24 mouse cellular contexts compared by ENCODE assay signal in the genomic region with DNA sequence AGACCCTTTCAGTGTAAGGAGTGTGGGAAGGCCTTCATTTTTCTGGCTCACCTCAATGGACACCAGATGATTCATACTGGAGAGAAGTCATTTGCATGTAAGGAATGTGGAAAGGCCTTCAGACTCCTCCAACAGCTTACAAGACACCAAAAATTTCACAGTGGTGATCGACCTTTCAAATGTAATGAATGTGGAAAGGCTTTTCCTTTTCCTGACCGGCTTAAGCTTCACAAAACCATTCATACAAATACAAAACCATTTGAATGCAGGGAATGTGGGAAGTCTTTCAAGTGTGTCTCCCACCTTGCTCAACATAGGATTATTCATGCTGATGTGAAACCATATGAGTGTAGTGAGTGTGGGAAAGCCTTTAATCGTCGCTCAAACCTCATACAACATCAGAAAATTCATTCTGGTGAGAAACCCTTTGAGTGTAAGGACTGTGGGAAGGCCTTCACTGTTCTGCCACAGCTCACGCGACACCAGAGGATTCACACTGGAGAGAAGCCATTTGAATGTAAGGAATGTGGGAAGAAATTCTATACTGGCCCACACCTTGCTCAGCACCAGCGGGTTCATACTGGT.
"Had no signal": no experiment of that assay in that cellular context is flagged by ENCODE, and none has a peak within 500 bp of the region (broad histone marks: within the 10 kb centered on the region; RNA-seq: fewer than 3 reads in every experiment).

No protein-coding gene starts in this region.

- H3K4me1 ChIP-seq: heart, embryonic 10.5 days; heart, embryonic 12.5 days; hindbrain, embryonic 12.5 days; intestine, embryonic 15.5 days; limb, embryonic 10.5 days; limb, embryonic 12.5 days; liver, embryonic 13.5 days; liver, embryonic 15.5 days had no signal

- H3K27ac ChIP-seq: heart, embryonic 10.5 days; hindbrain, embryonic 12.5 days; hindbrain, embryonic 14.5 days; intestine, embryonic 15.5 days; layer of hippocampus, adult 2 months; left cerebral cortex, adult 2 months; limb, embryonic 10.5 days; limb, embryonic 12.5 days; liver, embryonic 13.5 days; liver, embryonic 15.5 days had no signal

- ATAC-seq: hindbrain, embryonic 16.5 days; inflammation-experienced regulatory T-cells, adult 6 months; intestine, embryonic 15.5 days; intestine, postnatal 0 days had no signal

- H3K4me3 ChIP-seq: heart, embryonic 10.5 days; heart, embryonic 12.5 days; hindbrain, embryonic 12.5 days; intestine, embryonic 15.5 days; layer of hippocampus, adult 2 months; left cerebral cortex, adult 2 months; limb, embryonic 10.5 days; limb, embryonic 12.5 days; liver, embryonic 13.5 days; liver, embryonic 15.5 days had no signal

- DNase-seq: gastrocnemius, postnatal 14 days; gastrocnemius, postnatal 36 days; heart, adult 18-20 months; heart, postnatal 10 days; kidney, adult 18-20 months; kidney, adult 8-10 months; kidney, postnatal 10 days; kidney, postnatal 25 days; kidney, postnatal 4 days; liver; liver, embryonic 13.5 days had no signal
